Mouse (Mus musculus) cortical plate, adult 2 months (tissue): Measurements from ENCODE around the gene Ctsh. TPM values are rescaled to one million over a fixed set of nuclear protein-coding genes. Genes with fewer than 3 reads are reported as not detected.

Experiments
- H3K27ac ChIP-seq: fragments of 200-500 bp; 2 replicates; pipeline ENCODE4 v1.5.1; 2012; ENCODE audit warnings: low read length, control low read depth, inconsistent platforms; ENCODE audit not compliant: insufficient read depth
- H3K4me1 ChIP-seq: fragments of 200-500 bp; 2 replicates; pipeline ENCODE4 v1.6.1; 2011; ENCODE audit warnings: low read length; ENCODE audit not compliant: control insufficient read depth, insufficient read depth
- H3K4me3 ChIP-seq: fragments of 200-500 bp; 2 replicates; pipeline ENCODE4 v1.5.1; 2011; ENCODE audit warnings: mild to moderate bottlenecking, low read length, control low read depth; ENCODE audit not compliant: insufficient read depth
- CTCF ChIP-seq: fragments of 200-500 bp; IDR thresholded peaks from 2 replicates; pipeline ENCODE4 v1.5.1; 2011; ENCODE audit warnings: mild to moderate bottlenecking, control low read depth, low read length; ENCODE audit not compliant: insufficient read depth; ENCODE audit errors: extremely low read depth
- POLR2A ChIP-seq: fragments of 200-500 bp; IDR thresholded peaks from 2 replicates; pipeline ENCODE4 v1.6.1; 2011; ENCODE audit warnings: mild to moderate bottlenecking, low read length, control low read depth; ENCODE audit not compliant: insufficient read depth; ENCODE audit errors: extremely low read depth
- polyA plus RNA-seq: library from polyadenylated mRNA; depleted of rRNA; stranded (reverse); fragments of >200 nt; gene quantifications from 2 replicates; pipeline ENCODE4 v1.2.3, GENCODE M21; 2012

Ctsh gene
- polyA plus RNA-seq, 1 experiment: 17.3 TPM

DNA sequence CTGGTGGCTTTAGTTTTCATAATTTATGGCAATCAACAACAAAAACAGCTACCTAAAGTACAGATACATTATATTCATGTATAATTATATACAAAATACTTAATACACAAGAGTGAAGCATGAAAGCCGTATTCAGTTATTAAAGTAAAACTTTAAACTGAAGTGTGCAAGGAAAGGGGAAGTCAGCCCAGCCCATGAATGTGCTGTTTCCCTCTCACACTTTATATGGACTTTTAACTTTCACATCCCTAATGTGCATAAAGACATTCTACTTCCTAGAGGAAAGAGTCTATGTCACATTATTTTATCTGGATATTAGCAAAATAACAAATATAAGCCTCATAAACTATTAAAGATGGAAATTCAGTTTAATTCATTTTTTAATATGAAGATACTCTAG is 51.5 kb downstream of the Ctsh start:
- Histone ChIP-seq H3K27ac (no peak overlapping the region), H3K4me3 (no peak overlapping the region), H3K4me1 (peaks cover 1% of the 10 kb centered on the region; the same call in 1 of the 2 replicates)
- TF ChIP-seq CTCF (no peak), POLR2A (no peak)

DNA sequence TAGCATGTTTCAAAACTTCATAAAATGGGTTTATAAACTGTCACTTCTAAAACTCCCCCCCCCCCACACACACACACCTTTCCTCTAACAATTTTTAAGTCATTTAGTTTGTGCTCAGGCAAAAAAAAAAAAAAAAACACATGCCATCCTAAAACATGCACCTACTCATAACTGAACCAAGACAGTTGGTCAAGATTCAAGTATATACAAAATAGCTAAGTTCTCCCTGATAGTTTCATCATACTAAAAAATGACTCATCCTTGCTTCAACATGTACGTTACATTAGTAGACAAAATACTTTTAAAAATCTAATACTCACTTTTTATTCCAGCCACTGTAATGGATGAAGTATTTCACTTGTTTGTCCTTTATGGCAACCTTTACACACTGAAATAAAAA is 53.0 kb downstream of the Ctsh start:
- Histone ChIP-seq H3K27ac (no peak overlapping the region), H3K4me1 (peaks cover 5% of the 10 kb centered on the region; the same call in 1 of the 2 replicates), H3K4me3 (no peak overlapping the region)
- TF ChIP-seq POLR2A: no peak
- no peak for TF ChIP-seq CTCF

DNA sequence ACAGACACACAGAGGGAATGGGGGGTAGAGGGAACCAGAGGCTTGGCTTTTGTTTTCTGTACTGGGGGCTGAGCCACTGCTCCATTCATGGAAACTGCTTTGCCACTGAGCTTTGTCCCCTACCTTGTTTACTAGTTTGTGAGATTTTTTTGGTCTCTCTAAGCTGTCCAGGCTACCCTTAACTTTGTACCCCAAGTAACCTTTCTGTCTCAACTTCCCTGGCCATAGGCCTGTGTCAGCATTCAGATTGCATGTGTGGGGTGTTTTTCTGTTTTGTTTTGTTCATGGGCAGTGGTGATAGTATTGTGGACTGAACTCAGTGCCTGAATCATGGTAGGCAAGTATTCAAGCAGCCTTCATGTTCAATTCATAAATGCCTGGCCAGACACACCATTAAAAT is 54.3 kb downstream of the Ctsh start:
- Histone ChIP-seq H3K27ac (no peak overlapping the region), H3K4me3 (no peak overlapping the region), H3K4me1 (peaks cover 7% of the 10 kb centered on the region; the same call in 1 of the 2 replicates)
- no peak for TF ChIP-seq POLR2A
- TF ChIP-seq CTCF: no peak

GRCm38 (mm10) chr9:90109386-90109785 is 55.4 kb downstream of the Ctsh start:
- TF ChIP-seq CTCF (no peak), POLR2A (no peak)
- Histone ChIP-seq H3K4me3 (no peak overlapping the region), H3K4me1 (peaks cover 7% of the 10 kb centered on the region; the same call in 1 of the 2 replicates), H3K27ac (no peak overlapping the region)

DNA sequence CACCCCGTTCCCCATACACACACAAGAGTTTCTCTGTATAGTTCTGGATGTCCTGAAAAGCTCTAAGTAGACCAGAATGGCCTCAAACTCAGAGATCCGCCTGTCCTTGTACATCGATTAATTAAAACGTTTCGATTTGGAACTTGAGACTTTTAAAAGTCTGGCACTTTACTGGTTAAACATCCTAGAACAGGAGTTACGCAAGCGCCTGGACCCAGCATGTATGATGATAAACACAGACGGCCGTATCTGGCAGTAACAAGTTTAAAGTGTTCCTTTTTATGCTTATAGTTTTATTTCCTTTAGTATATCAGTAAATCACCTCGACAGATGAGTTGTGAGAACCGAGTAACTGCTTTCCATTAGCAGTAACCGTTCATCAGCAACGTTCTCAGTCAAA is 59.2 kb downstream of the Ctsh start:
- TF ChIP-seq POLR2A (no peak), CTCF (no peak)
- peaks cover 7% of the 10 kb centered on the region; the same call in 1 of the 2 replicates for H3K4me1 ChIP-seq
- H3K27ac ChIP-seq: no peak overlapping the region
- peak overlapping the region; percentile 64 for H3K4me3 ChIP-seq

GRCm38 (mm10) chr9:90113651-90114566 is 60.0 kb downstream of the Ctsh start:
- H3K4me3 ChIP-seq: peak overlapping the region; percentile 64
- peak overlapping the region; percentile 98 for H3K27ac ChIP-seq
- TF ChIP-seq POLR2A (peak; percentile 48; the same call in 1 of the 2 replicates), CTCF (peak; percentile 28; the same call in 1 of the 2 replicates)
- H3K4me1 ChIP-seq: peaks cover 7% of the 10 kb centered on the region; the same call in 1 of the 2 replicates

GRCm38 (mm10) chr9:90114567-90115307 is 60.8 kb downstream of the Ctsh start, which contains the start of gene Morf4l1:
Gene Morf4l1 (minus strand): TSS chr9:90114774.
- H3K4me3 ChIP-seq: peak within 1 kb of the TSS; percentile 64
- TF ChIP-seq POLR2A (peak; percentile 67; the same call in 1 of the 2 replicates), CTCF (no peak)
- peaks cover 6% of the 10 kb centered on the region; the same call in 1 of the 2 replicates for H3K4me1 ChIP-seq
- H3K27ac ChIP-seq: peak within 1 kb of the TSS; percentile 98

GRCm38 (mm10) chr9:90115308-90115700 is 61.4 kb downstream of the Ctsh start:
- Histone ChIP-seq H3K27ac (no peak overlapping the region), H3K4me1 (peaks cover 6% of the 10 kb centered on the region; the same call in 1 of the 2 replicates), H3K4me3 (peak overlapping the region; percentile 64)
- no peak for TF ChIP-seq CTCF
- TF ChIP-seq POLR2A: no peak

DNA sequence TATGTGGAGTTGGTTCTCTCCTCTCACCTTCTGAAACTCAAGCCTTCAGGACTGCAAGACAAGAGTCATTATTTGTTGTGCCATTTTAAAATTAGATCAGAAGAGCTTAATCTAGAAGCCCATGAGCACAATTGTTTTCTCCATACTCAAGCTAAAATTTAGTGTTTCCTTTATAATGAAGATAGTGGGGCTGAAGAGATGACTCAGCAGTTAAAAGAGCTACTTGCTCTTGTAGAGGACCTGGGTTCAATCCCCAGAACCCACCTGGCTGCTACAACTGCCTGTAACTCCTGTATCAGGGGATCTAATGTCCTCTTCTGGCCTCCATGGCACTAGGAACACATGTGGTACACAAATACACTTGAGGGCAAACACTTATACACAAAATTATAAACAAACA is 63.3 kb downstream of the Ctsh start:
- Histone ChIP-seq H3K27ac (no peak overlapping the region), H3K4me1 (peaks cover 2% of the 10 kb centered on the region; the same call in 1 of the 2 replicates), H3K4me3 (no peak overlapping the region)
- TF ChIP-seq POLR2A (no peak), CTCF (no peak)
